Mouse (Mus musculus): Measurements from ENCODE around the gene Ahcyl2. TPM values are rescaled to one million over a fixed set of nuclear protein-coding genes. Genes with fewer than 3 reads are reported as not detected.

Gene Ahcyl2
- polyA plus RNA-seq (2017; shearing (Covaris generic)), result 123 TPM

DNA sequence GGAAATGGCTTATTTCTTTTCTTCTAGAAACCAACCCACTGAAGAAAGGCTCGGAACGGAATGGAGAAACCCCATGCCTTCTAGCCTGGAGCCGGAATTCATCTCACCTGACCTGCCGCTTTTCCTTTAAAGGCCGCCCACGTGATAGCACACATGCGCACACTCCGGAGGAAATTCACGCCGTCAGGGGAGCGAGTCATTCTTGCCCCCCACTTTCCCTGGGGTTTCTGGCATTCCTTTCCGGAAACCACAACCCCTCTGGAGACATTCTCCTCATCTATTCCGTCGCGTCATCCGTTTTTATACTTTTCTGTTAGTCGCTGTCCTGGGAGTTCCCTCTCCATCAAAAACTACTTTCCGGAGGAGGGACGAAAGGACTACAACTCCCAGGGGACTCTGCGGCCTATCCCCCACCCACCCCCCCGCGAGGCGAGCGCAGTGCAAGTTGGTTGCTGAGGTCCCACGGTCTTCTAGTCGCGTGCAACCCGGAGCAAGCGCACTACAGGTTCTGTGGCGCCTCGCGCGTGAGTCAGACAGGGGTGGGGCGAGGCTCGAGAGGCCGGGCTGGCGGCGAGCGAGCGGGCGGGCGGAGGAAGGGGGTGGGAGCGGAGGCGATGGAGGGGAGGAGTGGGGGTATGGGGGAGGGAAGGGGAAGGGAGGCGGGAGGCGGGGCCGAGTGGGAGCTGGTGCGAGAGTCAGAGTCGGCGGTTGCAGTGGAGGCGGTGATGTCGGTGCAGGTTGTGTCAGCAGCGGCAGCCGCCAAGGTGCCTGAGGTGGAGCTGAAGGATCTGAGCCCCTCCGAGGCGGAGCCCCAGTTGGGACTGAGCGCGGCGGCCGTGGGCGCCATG lies at the start of gene Ahcyl2:
TSS of gene Ahcyl2 (plus strand) at position 199 of the 848 bp plus-strand sequence.

GRCm38 (mm10) chr6:29735336-29735688 lies 32.5 kb upstream of the Ahcyl2 start, which contains the start of gene Smo:
Gene Smo, plus strand, starts transcription at chr6:29735503.

DNA sequence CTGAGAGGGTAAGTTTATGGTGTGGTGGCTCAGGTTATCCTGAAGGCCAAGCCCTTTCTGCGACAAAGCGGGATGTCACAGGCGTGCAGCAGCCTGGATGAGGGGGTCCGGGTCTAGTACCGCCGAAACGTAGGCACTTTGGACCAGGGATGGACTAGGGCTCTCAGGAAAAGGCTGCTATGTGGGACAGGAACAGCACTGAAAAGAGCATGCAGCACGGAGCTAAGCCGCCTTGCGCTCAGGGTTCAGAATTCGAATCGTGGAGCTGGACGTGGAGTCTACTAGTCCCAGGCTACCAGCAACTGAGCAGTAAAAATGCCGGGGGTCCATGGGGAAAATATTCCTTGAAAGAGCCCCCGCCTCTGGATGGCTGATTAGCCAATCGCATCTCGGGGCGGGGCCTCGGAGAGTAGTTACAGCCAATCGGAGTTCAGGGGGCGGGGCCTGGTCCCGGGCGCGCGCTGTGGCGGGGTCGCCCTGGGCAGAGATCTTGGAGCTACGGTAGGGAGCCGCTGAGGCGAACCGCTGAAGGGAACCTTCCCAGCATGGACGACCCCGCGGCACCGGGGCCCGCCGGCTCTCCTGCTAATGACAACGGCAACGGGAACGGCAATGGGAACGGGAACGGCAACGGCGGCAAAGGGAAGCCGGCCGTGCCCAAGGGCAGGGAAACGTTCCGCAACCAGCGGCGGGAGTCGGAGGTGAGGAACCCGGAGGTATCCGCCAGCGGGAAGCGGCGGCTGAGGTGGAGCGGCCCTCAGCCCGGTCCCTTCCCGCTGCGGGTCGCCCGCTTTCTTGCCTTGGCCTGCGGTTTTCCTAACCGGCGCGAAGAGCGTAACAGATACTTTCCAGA lies 148.9 kb downstream of the Ahcyl2 start, which contains the start of gene Strip2:
TSS of gene Strip2 (plus strand) at position 483 of the 853 bp plus-strand sequence.

Other genes with a start within 250 kb of the Ahcyl2 start
- gene Irf5, start 241.4 kb upstream of the Ahcyl2 start, polyA plus RNA-seq (2017; shearing (Covaris generic)), result 2.4 TPM
- gene Tnpo3, start 158.1 kb upstream of the Ahcyl2 start, polyA plus RNA-seq (2017; shearing (Covaris generic)), result 105 TPM
- gene Tspan33, start 73.8 kb upstream of the Ahcyl2 start, polyA plus RNA-seq (2017; shearing (Covaris generic)), result 0.15 TPM
- 0.76 TPM for gene Smo, start 32.5 kb upstream of the Ahcyl2 start, polyA plus RNA-seq (2017; shearing (Covaris generic))
- gene Strip2, start 149.0 kb downstream of the Ahcyl2 start, polyA plus RNA-seq (2017; shearing (Covaris generic)), result 0.09 TPM

Measured in naive thymus-derived CD4-positive, alpha-beta T cell, adult 5 months (primary cell).